Mouse (Mus musculus) cerebellum, adult 2 months (tissue): ENCODE measurements at regions not wholly inside any gene's neighbourhood (a gene's known extent, or its start where the extent isn't known, plus 50 kb on each side); places are given as distances from the start of the nearest gene placed in this dataset.

Experiments
- CTCF ChIP-seq: fragments of 200-500 bp; IDR thresholded peaks from 2 replicates; pipeline ENCODE4 v1.5.1; 2011; ENCODE audit warnings: low read depth, mild to moderate bottlenecking, control low read depth, low read length, moderate library complexity, borderline replicate concordance; ENCODE audit not compliant: insufficient read depth
- POLR2A ChIP-seq: fragments of 200-500 bp; IDR thresholded peaks from 2 replicates; pipeline ENCODE4 v1.6.1; 2011; ENCODE audit warnings: low read length, control low read depth, borderline replicate concordance; ENCODE audit not compliant: insufficient read depth

DNA sequence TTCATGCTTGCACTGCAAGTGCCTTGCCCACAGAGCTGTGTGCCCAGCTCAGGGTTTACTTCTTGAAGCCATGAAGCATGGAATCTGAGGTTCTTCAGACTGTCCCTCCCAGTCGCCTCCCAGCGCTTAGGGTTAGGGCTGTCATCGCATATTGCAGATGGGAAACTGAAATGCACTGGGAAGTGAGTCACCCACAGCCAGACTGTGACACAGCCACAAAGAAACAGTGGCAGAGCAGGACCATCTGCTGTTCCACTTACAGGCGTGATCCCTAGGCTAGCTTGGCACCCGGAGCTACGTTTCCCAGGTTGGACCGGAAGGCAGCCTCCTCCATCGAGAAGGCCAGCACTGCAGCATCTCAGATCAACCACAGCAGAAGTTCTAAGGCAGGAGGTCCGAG is 228.7 kb downstream of the Emp1 start:
- no peak for TF ChIP-seq CTCF
- TF ChIP-seq POLR2A = no peak
